Mouse (Mus musculus) thymus, adult 2 months (tissue): Measurements from ENCODE around the gene Fam126b.

Experiments used
- CTCF ChIP-seq: fragments of 200-500 bp; IDR thresholded peaks from 2 replicates; pipeline ENCODE4 v1.5.1; 2012; ENCODE audit warnings: mild to moderate bottlenecking, control low read depth, low read length, moderate library complexity, borderline replicate concordance; ENCODE audit not compliant: control insufficient read depth, poor library complexity, insufficient read depth; ENCODE audit errors: extremely low read depth
- POLR2A ChIP-seq: fragments of 200-500 bp; IDR thresholded peaks from 2 replicates; pipeline ENCODE4 v1.6.1; 2012; ENCODE audit warnings: mild to moderate bottlenecking, low read length, control low read depth, moderate library complexity; ENCODE audit not compliant: control insufficient read depth, poor library complexity, insufficient read depth; ENCODE audit errors: extremely low read depth

GRCm38 (mm10) chr1:58618766-58619165, 32.6 kb upstream of the Fam126b start:
- TF ChIP-seq CTCF = no peak
- no peak for TF ChIP-seq POLR2A
